Mouse (Mus musculus): Measurements from ENCODE around the gene Pibf1. TPM values are rescaled to one million over a fixed set of nuclear protein-coding genes. Genes with fewer than 3 reads are reported as not detected.

The Pibf1 gene
- polyA plus RNA-seq, 1 experiment from 2014 or later: 21.2 TPM

DNA sequence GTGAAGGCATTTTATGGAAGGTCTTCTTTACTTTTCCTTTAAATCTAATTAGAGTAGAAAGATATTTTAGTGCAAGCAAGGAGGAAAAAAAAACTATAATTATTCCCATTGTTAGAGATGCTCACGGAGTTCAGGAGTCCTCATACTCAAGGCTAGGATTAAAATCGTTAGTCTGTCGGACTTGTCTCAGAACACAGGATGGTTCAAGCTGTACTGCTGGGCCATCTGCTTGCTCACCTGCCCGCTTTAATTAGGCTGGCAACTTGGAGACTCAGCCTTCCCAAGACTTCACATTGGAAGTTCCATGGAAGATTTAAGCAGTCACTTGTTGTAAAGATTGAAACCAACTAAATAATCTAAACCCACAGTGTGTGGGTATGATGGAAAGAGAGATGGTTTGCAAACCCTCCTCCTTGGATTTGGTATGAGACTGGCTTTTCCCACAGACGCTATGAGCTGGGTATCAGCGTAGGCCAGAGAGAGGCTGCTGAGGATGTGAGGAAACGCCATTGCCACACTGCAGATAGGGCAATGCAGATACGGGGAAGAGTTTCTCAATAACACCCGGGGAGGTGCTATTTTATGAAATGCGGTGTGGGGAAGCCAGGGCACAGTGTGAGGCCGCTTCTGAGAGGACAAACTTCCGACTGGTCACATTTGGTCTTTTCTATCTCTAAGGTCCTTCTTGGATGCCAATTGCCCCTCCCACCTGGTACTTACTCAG, 179.7 kb downstream of the Pibf1 start:
- H3K4me3 ChIP-seq (replicated peaks): no peak overlapping the region
- no peak overlapping the region for H3K4me2 ChIP-seq (replicated peaks)
- H3K27me3 ChIP-seq: peaks cover 42% of the 10 kb centered on the region
- no peak overlapping the region for H3K9ac ChIP-seq (replicated peaks)
- peaks cover 13% of the 10 kb centered on the region; the same call in 1 of the 2 replicates for H3K4me1 ChIP-seq (replicated peaks)
- 37% methylated on average over 12 of the region's 12 CpGs for WGBS
- ATAC-seq: peak; percentile 60; the same call in 1 of the 2 replicates
- no peak overlapping the region for H3K27ac ChIP-seq
- no peaks in the 10 kb centered on the region for H3K36me3 ChIP-seq
- no peaks in the 10 kb centered on the region for H3K9me3 ChIP-seq

GRCm38 (mm10) chr14:99280399-99280798, 181.2 kb downstream of the Pibf1 start:
- Histone ChIP-seq H3K27ac (no peak overlapping the region), H3K4me2 (replicated peaks) (no peak overlapping the region), H3K4me1 (replicated peaks) (peaks cover 13% of the 10 kb centered on the region; the same call in 1 of the 2 replicates), H3K36me3 (no peaks in the 10 kb centered on the region), H3K9ac (replicated peaks) (no peak overlapping the region), H3K9me3 (no peaks in the 10 kb centered on the region), H3K4me3 (replicated peaks) (no peak overlapping the region), H3K27me3 (peaks cover 42% of the 10 kb centered on the region)
- ATAC-seq: no peak
- 83% methylated on average over 5 of the region's 5 CpGs for WGBS

- Histone ChIP-seq H3K9me3 (no peaks in the 10 kb centered on the region), H3K27ac (no peak overlapping the region), H3K4me2 (replicated peaks) (no peak overlapping the region), H3K9ac (replicated peaks) (no peak overlapping the region), H3K36me3 (no peaks in the 10 kb centered on the region), H3K27me3 (peaks cover 40% of the 10 kb centered on the region), H3K4me1 (replicated peaks) (peaks cover 13% of the 10 kb centered on the region; the same call in 1 of the 2 replicates), H3K4me3 (replicated peaks) (no peak overlapping the region)
- 88% methylated on average over 5 of the region's 5 CpGs for WGBS
- no peak for ATAC-seq
These were observed 181.7 kb downstream of the Pibf1 start for GRCm38 (mm10) chr14:99280825-99281433.

- WGBS: 96% methylated on average over 4 of the region's 4 CpGs
These were observed 186.3 kb downstream of the Pibf1 start for GRCm38 (mm10) chr14:99285486-99285885.

DNA sequence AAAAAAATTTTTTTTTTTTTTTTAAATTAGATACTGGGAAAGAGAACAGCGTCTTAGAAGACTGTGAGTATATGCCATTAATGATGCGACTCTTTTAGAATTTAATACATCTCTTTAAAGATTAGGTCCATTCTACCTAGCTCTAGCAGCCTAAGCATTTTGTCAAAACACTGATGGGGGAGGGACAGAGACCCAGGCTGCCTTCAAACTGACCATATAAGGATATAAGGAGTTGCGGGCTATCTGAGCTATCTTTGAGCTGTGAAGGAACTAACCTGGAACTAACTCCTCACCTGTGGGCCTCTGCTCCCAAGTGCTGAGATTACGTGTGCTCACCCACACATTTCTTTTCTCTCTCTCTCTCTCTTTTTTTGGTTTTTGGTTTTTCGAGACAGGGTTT, 193.0 kb downstream of the Pibf1 start:
- Histone ChIP-seq H3K27ac (no peak overlapping the region), H3K4me2 (replicated peaks) (no peak overlapping the region), H3K27me3 (peaks cover 11% of the 10 kb centered on the region; the same call in 1 of the 2 replicates), H3K9ac (replicated peaks) (no peak overlapping the region), H3K4me1 (replicated peaks) (no peaks in the 10 kb centered on the region), H3K9me3 (no peaks in the 10 kb centered on the region), H3K4me3 (replicated peaks) (no peak overlapping the region), H3K36me3 (no peaks in the 10 kb centered on the region)
- no peak for ATAC-seq
- 94% methylated on average over 5 of the region's 5 CpGs for WGBS

More at GRCm38 (mm10) chr14:99285486-99285885, 186.3 kb downstream of the Pibf1 start:
- Histone ChIP-seq H3K27me3 (peaks cover 10% of the 10 kb centered on the region), H3K4me1 (replicated peaks) (no peaks in the 10 kb centered on the region), H3K36me3 (no peaks in the 10 kb centered on the region), H3K4me2 (replicated peaks) (no peak overlapping the region), H3K9ac (replicated peaks) (no peak overlapping the region), H3K27ac (no peak overlapping the region), H3K4me3 (replicated peaks) (no peak overlapping the region), H3K9me3 (no peaks in the 10 kb centered on the region)
- ATAC-seq: no peak

- Histone ChIP-seq H3K27me3 (peaks cover 19% of the 10 kb centered on the region; the same call in 1 of the 2 replicates), H3K4me1 (replicated peaks) (peaks cover 8% of the 10 kb centered on the region; the same call in 1 of the 2 replicates), H3K4me2 (replicated peaks) (no peak overlapping the region), H3K9me3 (no peaks in the 10 kb centered on the region), H3K4me3 (replicated peaks) (no peak overlapping the region), H3K27ac (no peak overlapping the region), H3K9ac (replicated peaks) (no peak overlapping the region), H3K36me3 (no peaks in the 10 kb centered on the region)
- no peak for ATAC-seq
- 91% methylated on average over 8 of the region's 8 CpGs for WGBS
These were observed 195.2 kb downstream of the Pibf1 start for GRCm38 (mm10) chr14:99294424-99294823.

- H3K4me3 ChIP-seq (replicated peaks): no peak overlapping the region
- peaks cover 28% of the 10 kb centered on the region for H3K27me3 ChIP-seq
- H3K9ac ChIP-seq (replicated peaks): no peak overlapping the region
- no peaks in the 10 kb centered on the region for H3K36me3 ChIP-seq
- ATAC-seq: no peak
- WGBS: 52% methylated on average over 15 of the region's 15 CpGs
- peaks cover 11% of the 10 kb centered on the region; the same call in 1 of the 2 replicates for H3K4me1 ChIP-seq (replicated peaks)
- no peaks in the 10 kb centered on the region for H3K9me3 ChIP-seq
- H3K4me2 ChIP-seq (replicated peaks): no peak overlapping the region
- H3K27ac ChIP-seq: no peak overlapping the region
These were observed 196.6 kb downstream of the Pibf1 start for GRCm38 (mm10) chr14:99295606-99296341.

DNA sequence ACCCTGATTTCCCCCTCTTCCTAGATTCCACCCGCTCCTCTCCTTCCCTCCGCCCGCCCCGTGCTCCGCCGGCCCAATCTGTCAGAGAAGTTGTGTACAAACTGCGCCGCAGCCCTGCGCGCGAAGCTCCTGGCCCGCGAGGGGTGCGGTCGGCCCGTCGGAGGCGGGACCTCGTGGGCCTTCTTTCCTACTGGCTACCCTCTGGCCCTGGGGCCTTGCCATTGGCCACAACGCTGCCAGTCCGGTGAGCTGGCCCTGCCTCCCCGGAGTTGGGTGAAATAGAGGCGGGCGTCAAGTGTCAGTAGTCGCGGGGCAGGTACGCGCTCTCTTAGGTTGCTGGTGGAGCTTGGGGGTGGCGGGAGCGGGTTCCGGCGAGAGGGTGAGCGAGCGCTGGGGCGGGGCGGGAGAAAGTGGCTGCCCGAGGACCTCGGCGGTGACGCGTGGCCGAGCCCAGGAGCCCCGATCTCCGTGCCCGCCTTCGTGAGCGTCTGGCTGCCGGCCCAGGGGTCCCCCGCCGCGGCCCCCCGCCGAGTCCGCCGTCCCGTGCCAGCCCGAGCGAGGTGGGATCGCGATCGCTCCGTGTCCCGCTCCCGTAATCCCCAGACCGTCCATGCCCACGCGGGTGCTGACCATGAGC, 199.3 kb downstream of the Pibf1 start, which contains the start of gene Klf5:
Gene Klf5, plus strand, starts transcription at position 307 of the 637 bp plus-strand sequence.
- Histone ChIP-seq H3K9me3 (no peaks in the 10 kb centered on the region), H3K9ac (replicated peaks) (peak within 1 kb of the TSS; percentile 79), H3K27ac (no peak within 1 kb of the TSS), H3K27me3 (peaks cover 47% of the 10 kb centered on the region), H3K36me3 (no peaks in the 10 kb centered on the region), H3K4me3 (replicated peaks) (peak within 1 kb of the TSS; percentile 73), H3K4me1 (replicated peaks) (peaks cover 11% of the 10 kb centered on the region; the same call in 1 of the 2 replicates), H3K4me2 (replicated peaks) (peak within 1 kb of the TSS; percentile 96)
- ATAC-seq: peak; percentile 99
- under 1% methylated on average over 67 of the region's 67 CpGs for WGBS

DNA sequence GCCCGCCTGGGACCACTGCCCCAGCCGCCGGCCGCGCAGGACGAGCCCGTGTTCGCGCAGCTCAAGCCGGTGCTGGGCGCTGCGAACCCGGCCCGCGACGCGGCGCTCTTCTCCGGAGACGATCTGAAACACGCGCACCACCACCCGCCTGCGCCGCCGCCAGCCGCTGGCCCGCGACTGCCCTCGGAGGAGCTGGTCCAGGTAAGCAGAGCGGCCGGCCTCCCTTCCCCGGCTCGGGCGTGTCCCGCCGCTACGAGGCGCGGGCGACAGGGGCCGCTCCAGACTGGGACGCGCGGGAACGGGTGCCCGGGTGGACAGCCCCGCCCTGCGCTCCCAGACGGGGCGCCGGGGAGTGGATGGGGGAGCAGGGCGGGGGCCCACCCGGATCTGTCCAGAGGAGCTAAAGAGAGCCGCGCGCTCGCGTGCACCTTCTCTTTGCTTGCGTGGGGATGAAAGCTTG, 199.8 kb downstream of the Pibf1 start:
- Histone ChIP-seq H3K4me1 (replicated peaks) (peaks cover 11% of the 10 kb centered on the region; the same call in 1 of the 2 replicates), H3K4me3 (replicated peaks) (peak overlapping the region; percentile 73), H3K36me3 (no peaks in the 10 kb centered on the region), H3K27me3 (peaks cover 47% of the 10 kb centered on the region), H3K27ac (no peak overlapping the region), H3K4me2 (replicated peaks) (peak overlapping the region; percentile 96), H3K9me3 (no peaks in the 10 kb centered on the region), H3K9ac (replicated peaks) (peak overlapping the region; percentile 79)
- WGBS: under 1% methylated on average over 59 of the region's 60 CpGs
- ATAC-seq: peak; percentile 89

GRCm38 (mm10) chr14:99299701-99300191, 200.5 kb downstream of the Pibf1 start:
- peaks cover 47% of the 10 kb centered on the region for H3K27me3 ChIP-seq
- no peak overlapping the region for H3K27ac ChIP-seq
- no peaks in the 10 kb centered on the region for H3K36me3 ChIP-seq
- WGBS: 7% methylated on average over 21 of the region's 21 CpGs
- H3K9ac ChIP-seq (replicated peaks): peak overlapping the region; percentile 79; the same call in 1 of the 2 replicates
- ATAC-seq: no peak
- peak overlapping the region; percentile 73 for H3K4me3 ChIP-seq (replicated peaks)
- H3K9me3 ChIP-seq: no peaks in the 10 kb centered on the region
- peaks cover 15% of the 10 kb centered on the region for H3K4me1 ChIP-seq (replicated peaks)
- peak overlapping the region; percentile 96 for H3K4me2 ChIP-seq (replicated peaks)

GRCm38 (mm10) chr14:99301472-99301871, 202.2 kb downstream of the Pibf1 start:
- Histone ChIP-seq H3K27ac (no peak overlapping the region), H3K36me3 (no peaks in the 10 kb centered on the region), H3K4me1 (replicated peaks) (peaks cover 15% of the 10 kb centered on the region), H3K4me3 (replicated peaks) (no peak overlapping the region), H3K9me3 (no peaks in the 10 kb centered on the region), H3K9ac (replicated peaks) (no peak overlapping the region), H3K27me3 (peaks cover 41% of the 10 kb centered on the region), H3K4me2 (replicated peaks) (no peak overlapping the region)
- WGBS: 70% methylated on average over 11 of the region's 11 CpGs
- ATAC-seq: no peak
